In genomic region chr8:94057157-94057854, GRCm38 (mm10) we compare ENCODE assay signal across 8 mouse cellular contexts. TPM values are rescaled to one million over a fixed set of nuclear protein-coding genes. Genes with fewer than 3 reads are reported as not detected.
DNase-seq lines count a peak whose midpoint lies in the region; ATAC-seq and TF ChIP-seq lines count a peak whose summit lies in the region.

No protein-coding gene starts in this region.

- no peak overlapping the region for H3K4me3 ChIP-seq in heart, embryonic 11.5 days (ENCODE audit: low read depth, low read length)
- no peak overlapping the region for H3K4me3 ChIP-seq in kidney, postnatal 0 days (replicated peaks; ENCODE audit: low read depth, low read length)
- H3K4me3 ChIP-seq in small intestine, adult 2 months (ENCODE audit: low read depth, low read length) = no peak overlapping the region

- no peaks in the 10 kb centered on the region for H3K4me1 ChIP-seq in heart, embryonic 11.5 days (ENCODE audit: control insufficient read depth, insufficient read depth, low read length)
- no peaks in the 10 kb centered on the region for H3K4me1 ChIP-seq in kidney, postnatal 0 days (replicated peaks; ENCODE audit: insufficient read depth, low read length)
- no peaks in the 10 kb centered on the region for H3K4me1 ChIP-seq in small intestine, adult 2 months (ENCODE audit: control insufficient read depth, insufficient read depth, insufficient read length, low read length)

- no peaks in the 10 kb centered on the region for H3K27me3 ChIP-seq in heart, embryonic 11.5 days (ENCODE audit: control insufficient read depth, insufficient read depth, low read length)
- no peaks in the 10 kb centered on the region for H3K27me3 ChIP-seq in kidney, postnatal 0 days (ENCODE audit: insufficient read depth, low read length)
- H3K27me3 ChIP-seq in small intestine, adult 2 months (ENCODE audit: control insufficient read depth, insufficient read depth, low read length) = no peaks in the 10 kb centered on the region

- no peaks in the 10 kb centered on the region for H3K9me3 ChIP-seq in heart, embryonic 11.5 days (replicated peaks; ENCODE audit: control insufficient read depth, low read length)
- no peaks in the 10 kb centered on the region for H3K9me3 ChIP-seq in kidney, postnatal 0 days (replicated peaks; ENCODE audit: low read length)

- no peak overlapping the region for H3K27ac ChIP-seq in heart, embryonic 11.5 days (ENCODE audit: low read depth, low read length)
- no peak overlapping the region for H3K27ac ChIP-seq in kidney, postnatal 0 days
- no peak overlapping the region for H3K27ac ChIP-seq in small intestine, adult 2 months (ENCODE audit: insufficient read depth, low read depth, low read length)

- no peak for TF ChIP-seq POLR2A in small intestine, adult 2 months (IDR thresholded peaks at IDR 0.05; ENCODE audit: low read depth, low read length)

- ATAC-seq in heart, embryonic 11.5 days (replicated peaks; ENCODE audit: insufficient number of reproducible peaks, low FRiP score, low TSS enrichment) = no peak
- no peak for ATAC-seq in kidney, postnatal 0 days (replicated peaks; ENCODE audit: low FRiP score, low read depth)

- H3K4me2 ChIP-seq in heart, embryonic 11.5 days = no peak overlapping the region
- H3K4me2 ChIP-seq in kidney, postnatal 0 days (ENCODE audit: low read length) = no peak overlapping the region

- TF ChIP-seq CTCF in kidney, postnatal 0 days (IDR thresholded peaks at IDR 0.05; ENCODE audit: low read depth) = peak; percentile 85
- TF ChIP-seq CTCF in small intestine, adult 2 months (IDR thresholded peaks at IDR 0.05; ENCODE audit: extremely low read depth, insufficient read length, insufficient replicate concordance, low read depth, low read length) = peak; percentile 11; the same call in 1 of the 2 replicates

- H3K36me3 ChIP-seq in heart, embryonic 11.5 days (ENCODE audit: control insufficient read depth, insufficient read depth, low read length) = peaks cover 5% of the 10 kb centered on the region; the same call in 1 of the 2 replicates
- peaks cover 18% of the 10 kb centered on the region; the same call in 1 of the 2 replicates for H3K36me3 ChIP-seq in kidney, postnatal 0 days (ENCODE audit: insufficient read depth, low read length)
- peaks cover 43% of the 10 kb centered on the region for H3K36me3 ChIP-seq in small intestine, adult 2 months (ENCODE audit: control insufficient read depth, insufficient read depth, low read length)

- WGBS in heart, embryonic 11.5 days (ENCODE audit: insufficient replicate concordance) = 54% methylated on average over 6 of the region's 6 CpGs
- 74% methylated on average over 6 of the region's 6 CpGs for WGBS in kidney, postnatal 0 days
- 70% methylated on average over 6 of the region's 6 CpGs for WGBS in small intestine, adult 2 months

- H3K9ac ChIP-seq in heart, embryonic 11.5 days (ENCODE audit: low read depth, low read length) = no peak overlapping the region
- H3K9ac ChIP-seq in kidney, postnatal 0 days (ENCODE audit: low read depth, low read length) = no peak overlapping the region

- peak; percentile 34 for DNase-seq in heart, adult 8-10 months (ENCODE audit: low spot score)
- DNase-seq in 416B (ENCODE audit: low read depth) = peak; percentile 45
- DNase-seq in R1 (ENCODE audit: low read depth, low spot score) = peak; percentile 66
- peak; percentile 53 for DNase-seq in embryo, embryonic 10 days (ENCODE audit: low spot score)
- DNase-seq in kidney, postnatal 0 days (ENCODE audit: low spot score) = peak; percentile 72
- DNase-seq in lung, postnatal 10 days = peak; percentile 68

RNA-seq across cellular contexts. Expression of gene Ogfod1, which starts 20.3 kb away (rescaled TPM):
- 10 to 100 TPM; 27.0 to 38.4 (median 30.2) TPM for total RNA-seq in heart, adult 8-10 months (2022)
- polyA plus RNA-seq in heart, embryonic 11.5 days (2014; fragmentation: Nextera tagmentation; extraction: Ambion mirVana) = 13.2 and 13.9 TPM in 2 replicates
- polyA plus RNA-seq in kidney, postnatal 0 days (2015; fragmentation: Nextera tagmentation; extraction: Ambion mirVana) = 5.8 and 6.1 TPM in 2 replicates
- 1.2 and 2.8 TPM in 2 replicates for polyA plus RNA-seq in small intestine, adult 2 months (2012; rRNA removed)

RNA-seq across cellular contexts. Expression of gene Nudt21, which starts 20.5 kb away (rescaled TPM):
- total RNA-seq in heart, adult 8-10 months (2022) = 10 to 100 TPM; 20.0 to 25.1 (median 20.9) TPM
- 91.3 and 94.6 TPM in 2 replicates for polyA plus RNA-seq in heart, embryonic 11.5 days (2014; fragmentation: Nextera tagmentation; extraction: Ambion mirVana)
- polyA plus RNA-seq in kidney, postnatal 0 days (2015; fragmentation: Nextera tagmentation; extraction: Ambion mirVana) = 106 TPM in 2 replicates
- 8.5 and 56.5 TPM in 2 replicates for polyA plus RNA-seq in small intestine, adult 2 months (2012; rRNA removed)

RNA-seq across cellular contexts. Expression of gene Bbs2, which starts 41.4 kb away (rescaled TPM):
- 10 to 100 TPM in 2 of 4 experiments, 1 to 10 TPM in 2; 7.6 to 15.7 (median 9.4) TPM for total RNA-seq in heart, adult 8-10 months (2022)
- polyA plus RNA-seq in heart, embryonic 11.5 days (2014; fragmentation: Nextera tagmentation; extraction: Ambion mirVana) = 8.7 and 10.6 TPM in 2 replicates
- polyA plus RNA-seq in kidney, postnatal 0 days (2015; fragmentation: Nextera tagmentation; extraction: Ambion mirVana) = 14.2 and 15.7 TPM in 2 replicates
- polyA plus RNA-seq in small intestine, adult 2 months (2012; rRNA removed) = 3.3 and 4.3 TPM in 2 replicates

RNA-seq across cellular contexts. Expression of gene Amfr, which starts 44.7 kb away (rescaled TPM):
- total RNA-seq in heart, adult 8-10 months (2022) = 100 to 1,000 TPM; 127 to 153 (median 133) TPM
- polyA plus RNA-seq in heart, embryonic 11.5 days (2014; fragmentation: Nextera tagmentation; extraction: Ambion mirVana) = 47.3 and 55.0 TPM in 2 replicates
- 65.8 and 71.7 TPM in 2 replicates for polyA plus RNA-seq in kidney, postnatal 0 days (2015; fragmentation: Nextera tagmentation; extraction: Ambion mirVana)
- polyA plus RNA-seq in small intestine, adult 2 months (2012; rRNA removed) = 28.1 and 62.7 TPM in 2 replicates
